Mouse (Mus musculus): Measurements from ENCODE around the gene Epb41l2. TPM values are rescaled to one million over a fixed set of nuclear protein-coding genes. Genes with fewer than 3 reads are reported as not detected.

Epb41l2 gene
- polyA plus RNA-seq, 1 experiment = 37.9 TPM

DNA sequence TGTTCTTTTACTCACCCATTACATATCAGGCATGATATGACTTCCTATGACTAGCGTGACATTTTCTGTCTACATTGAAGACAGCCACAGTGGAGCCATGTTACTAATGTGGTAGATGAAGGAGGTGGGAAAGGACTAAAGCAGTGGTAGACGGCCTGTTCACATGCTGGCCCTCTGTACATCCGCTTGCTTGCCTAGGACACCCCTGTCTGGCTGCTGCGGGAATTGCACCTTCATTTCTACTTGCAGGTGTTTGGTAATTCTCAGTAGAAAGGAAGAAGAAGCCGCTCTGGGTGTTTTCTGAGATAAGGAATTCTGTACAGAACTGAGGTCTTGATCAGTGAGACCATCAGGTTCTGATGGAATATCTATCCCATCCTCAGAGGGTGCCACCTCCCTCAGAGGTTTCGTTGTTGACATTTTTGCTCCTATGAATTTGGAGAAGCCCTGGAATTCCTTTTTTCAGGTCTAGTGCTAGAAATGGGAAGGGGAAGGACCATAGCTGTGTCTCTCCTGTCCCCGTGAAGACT, 55.7 kb downstream of the Epb41l2 start:
- TF ChIP-seq CEBPB (IDR thresholded peaks at IDR 0.05; ENCODE audit: low read depth) = no peak
- TF ChIP-seq MYOD1 (IDR thresholded peaks at IDR 0.05; ENCODE audit: control insufficient read depth, insufficient read length, low read depth) = no peak
- no peak for TF ChIP-seq CTCF (IDR thresholded peaks at IDR 0.05; ENCODE audit: control insufficient read depth, insufficient read depth, insufficient read length)
- TF ChIP-seq MAX (IDR thresholded peaks at IDR 0.05) = no peak
- no peak for TF ChIP-seq FOSL1 (IDR thresholded peaks at IDR 0.05; ENCODE audit: insufficient read depth, low read length, poor library complexity, severe bottlenecking)
- no peak for TF ChIP-seq MYOG (IDR thresholded peaks at IDR 0.05; ENCODE audit: control insufficient read depth, extremely low read depth, insufficient read length)
- TF ChIP-seq USF1 (IDR thresholded peaks at IDR 0.05; ENCODE audit: low read depth) = no peak
- H3K79me3 ChIP-seq (ENCODE audit: low read depth) = peaks cover 60% of the 10 kb centered on the region
- no peak overlapping the region for H3K4me3 ChIP-seq (ENCODE audit: insufficient read depth, poor library complexity, severe bottlenecking)
- peaks cover 4% of the 10 kb centered on the region for H3K36me3 ChIP-seq (ENCODE audit: control insufficient read depth, insufficient read depth)
- H3K27me3 ChIP-seq (ENCODE audit: control insufficient read depth, insufficient read depth, insufficient read length) = no peaks in the 10 kb centered on the region
- no peak overlapping the region for H3ac ChIP-seq (ENCODE audit: control insufficient read depth, insufficient read length, low read depth)
- peaks cover 86% of the 10 kb centered on the region for H3K79me2 ChIP-seq (ENCODE audit: control insufficient read depth, insufficient read depth)

DNA sequence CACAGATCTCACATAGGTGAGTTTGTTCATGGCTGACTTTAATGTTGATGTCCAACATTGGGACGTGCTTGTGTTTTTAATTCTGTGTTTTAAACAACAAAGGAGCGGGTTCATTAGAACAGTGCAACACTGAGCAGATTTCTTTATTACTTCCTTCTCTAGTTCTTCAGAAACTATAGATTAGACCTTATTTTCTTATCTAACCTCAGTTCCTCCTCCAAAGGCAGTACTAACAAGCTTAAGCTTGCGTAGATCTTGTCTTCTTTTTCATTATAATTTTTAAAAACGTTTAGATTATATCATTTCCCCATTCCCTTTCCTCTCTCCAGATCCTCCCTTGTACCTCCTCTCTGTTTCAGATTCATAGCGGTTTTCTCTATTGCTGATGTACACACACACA, 57.1 kb downstream of the Epb41l2 start:
- TF ChIP-seq FOSL1 (IDR thresholded peaks at IDR 0.05; ENCODE audit: insufficient read depth, low read length, poor library complexity, severe bottlenecking) = no peak
- TF ChIP-seq MYOD1 (IDR thresholded peaks at IDR 0.05; ENCODE audit: control insufficient read depth, insufficient read length, low read depth) = no peak
- no peak for TF ChIP-seq CTCF (IDR thresholded peaks at IDR 0.05; ENCODE audit: control insufficient read depth, insufficient read depth, insufficient read length)
- no peak for TF ChIP-seq MYOG (IDR thresholded peaks at IDR 0.05; ENCODE audit: control insufficient read depth, extremely low read depth, insufficient read length)
- TF ChIP-seq CEBPB (IDR thresholded peaks at IDR 0.05; ENCODE audit: low read depth) = no peak
- H3ac ChIP-seq (ENCODE audit: control insufficient read depth, insufficient read length, low read depth) = no peak overlapping the region
- no peak overlapping the region for H3K4me3 ChIP-seq (ENCODE audit: insufficient read depth, poor library complexity, severe bottlenecking)
- peaks cover 2% of the 10 kb centered on the region for H3K36me3 ChIP-seq (ENCODE audit: control insufficient read depth, insufficient read depth)
- H3K79me2 ChIP-seq (ENCODE audit: control insufficient read depth, insufficient read depth) = peaks cover 71% of the 10 kb centered on the region
- peaks cover 49% of the 10 kb centered on the region for H3K79me3 ChIP-seq (ENCODE audit: low read depth)
- no peaks in the 10 kb centered on the region for H3K27me3 ChIP-seq (ENCODE audit: control insufficient read depth, insufficient read depth, insufficient read length)

DNA sequence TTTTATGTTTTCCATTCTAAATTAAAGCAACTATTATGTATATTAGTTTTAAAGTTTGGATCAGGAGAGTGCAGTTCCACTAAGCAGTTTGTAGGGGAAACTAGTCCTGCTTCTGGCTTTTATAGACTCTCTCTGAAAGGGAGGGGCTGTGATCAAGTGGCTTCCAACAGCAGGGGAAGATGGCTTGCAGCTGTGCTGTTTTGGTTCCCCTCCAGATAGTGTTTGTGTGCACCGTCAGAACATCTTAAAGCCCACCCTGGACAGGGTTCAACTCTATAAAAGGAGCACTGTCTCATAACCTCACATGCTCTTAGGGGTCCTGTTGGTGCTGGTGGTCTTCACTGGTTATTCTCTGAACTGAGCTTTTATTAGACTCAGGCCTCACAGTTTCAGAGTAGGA, 66.5 kb downstream of the Epb41l2 start:
- Histone ChIP-seq H3K36me3 (ENCODE audit: control insufficient read depth, insufficient read depth) (no peaks in the 10 kb centered on the region), H3K4me3 (ENCODE audit: insufficient read depth, poor library complexity, severe bottlenecking) (no peak overlapping the region), H3K27me3 (ENCODE audit: control insufficient read depth, insufficient read depth, insufficient read length) (no peaks in the 10 kb centered on the region), H3K79me3 (ENCODE audit: low read depth) (peaks cover 43% of the 10 kb centered on the region), H3ac (ENCODE audit: control insufficient read depth, insufficient read length, low read depth) (no peak overlapping the region), H3K79me2 (ENCODE audit: control insufficient read depth, insufficient read depth) (peaks cover 58% of the 10 kb centered on the region)
- TF ChIP-seq CTCF (IDR thresholded peaks at IDR 0.05; ENCODE audit: control insufficient read depth, insufficient read depth, insufficient read length) (no peak), MYOG (IDR thresholded peaks at IDR 0.05; ENCODE audit: control insufficient read depth, extremely low read depth, insufficient read length) (no peak), MYOD1 (IDR thresholded peaks at IDR 0.05; ENCODE audit: control insufficient read depth, insufficient read length, low read depth) (no peak), MAX (IDR thresholded peaks at IDR 0.05) (no peak), FOSL1 (IDR thresholded peaks at IDR 0.05; ENCODE audit: insufficient read depth, low read length, poor library complexity, severe bottlenecking) (no peak), CEBPB (IDR thresholded peaks at IDR 0.05; ENCODE audit: low read depth) (no peak)

DNA sequence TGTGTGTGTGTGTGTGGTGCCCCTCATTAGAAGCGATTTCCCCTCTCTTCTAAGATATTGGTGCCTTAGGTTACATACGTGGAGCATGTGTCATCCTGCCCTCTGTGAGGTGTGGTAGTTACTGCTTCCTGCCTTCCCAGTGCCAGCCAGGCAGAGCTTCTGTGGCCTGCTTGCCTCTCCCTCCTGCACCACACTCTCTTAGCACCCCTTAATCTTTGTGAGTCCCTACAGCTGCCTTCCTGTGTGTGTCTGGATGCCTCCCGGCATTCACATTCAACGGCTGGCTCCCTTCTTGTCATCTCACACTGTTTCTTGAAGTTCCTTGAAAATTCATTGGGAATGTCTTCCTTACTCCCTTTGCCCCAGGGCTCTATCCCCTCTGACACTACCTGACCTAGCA, 67.2 kb downstream of the Epb41l2 start:
- peaks cover 66% of the 10 kb centered on the region for H3K79me2 ChIP-seq (ENCODE audit: control insufficient read depth, insufficient read depth)
- TF ChIP-seq MAX (IDR thresholded peaks at IDR 0.05) = peak; percentile 50
- TF ChIP-seq USF1 (IDR thresholded peaks at IDR 0.05; ENCODE audit: low read depth) = no peak
- TF ChIP-seq MYOD1 (IDR thresholded peaks at IDR 0.05; ENCODE audit: control insufficient read depth, insufficient read length, low read depth) = no peak
- TF ChIP-seq CEBPB (IDR thresholded peaks at IDR 0.05; ENCODE audit: low read depth) = no peak
- TF ChIP-seq CTCF (IDR thresholded peaks at IDR 0.05; ENCODE audit: control insufficient read depth, insufficient read depth, insufficient read length) = no peak
- TF ChIP-seq FOSL1 (IDR thresholded peaks at IDR 0.05; ENCODE audit: insufficient read depth, low read length, poor library complexity, severe bottlenecking) = no peak
- H3K79me3 ChIP-seq (ENCODE audit: low read depth) = peaks cover 50% of the 10 kb centered on the region
- H3K4me3 ChIP-seq (ENCODE audit: insufficient read depth, poor library complexity, severe bottlenecking) = no peak overlapping the region
- no peaks in the 10 kb centered on the region for H3K27me3 ChIP-seq (ENCODE audit: control insufficient read depth, insufficient read depth, insufficient read length)
- no peaks in the 10 kb centered on the region for H3K36me3 ChIP-seq (ENCODE audit: control insufficient read depth, insufficient read depth)
- H3ac ChIP-seq (ENCODE audit: control insufficient read depth, insufficient read length, low read depth) = peak overlapping the region; percentile 16

DNA sequence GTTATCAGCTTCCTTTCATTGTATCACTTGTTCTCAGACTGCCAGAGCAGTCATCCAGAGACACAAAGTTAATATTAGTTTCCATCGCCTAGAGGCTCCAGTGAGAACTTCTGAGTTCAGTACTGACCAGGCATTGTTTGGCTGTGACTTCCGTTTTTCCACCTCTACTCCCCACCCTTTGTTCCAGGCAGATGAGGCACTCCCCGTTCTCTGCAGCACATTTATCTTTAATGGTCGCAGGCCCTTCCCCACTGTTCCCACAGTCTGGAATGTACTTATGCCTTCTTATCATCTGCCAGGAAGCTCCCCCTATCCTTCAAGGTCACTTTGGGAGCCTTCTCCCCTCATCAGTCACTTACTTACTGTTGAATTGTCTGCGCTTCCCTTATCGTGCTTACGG, 67.9 kb downstream of the Epb41l2 start:
- H3K79me2 ChIP-seq (ENCODE audit: control insufficient read depth, insufficient read depth) = peaks cover 73% of the 10 kb centered on the region
- H3K36me3 ChIP-seq (ENCODE audit: control insufficient read depth, insufficient read depth) = no peaks in the 10 kb centered on the region
- H3K4me3 ChIP-seq (ENCODE audit: insufficient read depth, poor library complexity, severe bottlenecking) = no peak overlapping the region
- peaks cover 57% of the 10 kb centered on the region for H3K79me3 ChIP-seq (ENCODE audit: low read depth)
- no peak for TF ChIP-seq USF1 (IDR thresholded peaks at IDR 0.05; ENCODE audit: low read depth)
- no peak for TF ChIP-seq MYOG (IDR thresholded peaks at IDR 0.05; ENCODE audit: control insufficient read depth, extremely low read depth, insufficient read length)
- no peak for TF ChIP-seq CTCF (IDR thresholded peaks at IDR 0.05; ENCODE audit: control insufficient read depth, insufficient read depth, insufficient read length)
- no peak for TF ChIP-seq MAX (IDR thresholded peaks at IDR 0.05)
- no peak for TF ChIP-seq MYOD1 (IDR thresholded peaks at IDR 0.05; ENCODE audit: control insufficient read depth, insufficient read length, low read depth)
- no peak for TF ChIP-seq CEBPB (IDR thresholded peaks at IDR 0.05; ENCODE audit: low read depth)
- H3K27me3 ChIP-seq (ENCODE audit: control insufficient read depth, insufficient read depth, insufficient read length) = no peaks in the 10 kb centered on the region
- H3ac ChIP-seq (ENCODE audit: control insufficient read depth, insufficient read length, low read depth) = no peak overlapping the region

DNA sequence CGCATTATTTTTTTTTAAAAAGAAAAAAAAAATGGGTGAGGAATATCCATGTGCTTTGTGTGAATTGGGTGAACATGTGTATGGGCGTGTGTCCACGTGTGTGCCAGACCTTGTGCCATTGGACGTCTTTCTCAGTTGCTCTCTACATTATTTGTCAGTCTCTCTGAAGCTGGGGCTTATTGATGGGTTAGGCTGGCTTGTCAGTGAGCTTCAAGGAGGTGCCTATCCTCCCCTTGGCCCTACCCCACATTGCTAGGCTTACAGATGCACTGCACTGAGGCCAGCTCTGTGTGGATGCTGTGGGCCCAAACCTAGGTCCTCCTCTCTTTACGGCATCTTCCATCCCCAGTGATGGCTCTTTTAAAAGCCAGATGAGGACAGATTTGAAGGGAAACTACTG, 69.1 kb downstream of the Epb41l2 start:
- peaks cover 83% of the 10 kb centered on the region for H3K79me2 ChIP-seq (ENCODE audit: control insufficient read depth, insufficient read depth)

More for the DNA sequence above, 69.1 kb downstream of the Epb41l2 start:
- Histone ChIP-seq H3ac (ENCODE audit: control insufficient read depth, insufficient read length, low read depth) (no peak overlapping the region), H3K36me3 (ENCODE audit: control insufficient read depth, insufficient read depth) (no peaks in the 10 kb centered on the region), H3K79me3 (ENCODE audit: low read depth) (peaks cover 58% of the 10 kb centered on the region), H3K4me3 (ENCODE audit: insufficient read depth, poor library complexity, severe bottlenecking) (no peak overlapping the region), H3K27me3 (ENCODE audit: control insufficient read depth, insufficient read depth, insufficient read length) (no peaks in the 10 kb centered on the region)
- TF ChIP-seq USF1 (IDR thresholded peaks at IDR 0.05; ENCODE audit: low read depth) (no peak), CTCF (IDR thresholded peaks at IDR 0.05; ENCODE audit: control insufficient read depth, insufficient read depth, insufficient read length) (no peak), FOSL1 (IDR thresholded peaks at IDR 0.05; ENCODE audit: insufficient read depth, low read length, poor library complexity, severe bottlenecking) (no peak), MAX (IDR thresholded peaks at IDR 0.05) (no peak), CEBPB (IDR thresholded peaks at IDR 0.05; ENCODE audit: low read depth) (no peak)

Measured in C2C12 (cell line).